ENCODE assay signal across 15 mouse cellular contexts in the genomic region with DNA sequence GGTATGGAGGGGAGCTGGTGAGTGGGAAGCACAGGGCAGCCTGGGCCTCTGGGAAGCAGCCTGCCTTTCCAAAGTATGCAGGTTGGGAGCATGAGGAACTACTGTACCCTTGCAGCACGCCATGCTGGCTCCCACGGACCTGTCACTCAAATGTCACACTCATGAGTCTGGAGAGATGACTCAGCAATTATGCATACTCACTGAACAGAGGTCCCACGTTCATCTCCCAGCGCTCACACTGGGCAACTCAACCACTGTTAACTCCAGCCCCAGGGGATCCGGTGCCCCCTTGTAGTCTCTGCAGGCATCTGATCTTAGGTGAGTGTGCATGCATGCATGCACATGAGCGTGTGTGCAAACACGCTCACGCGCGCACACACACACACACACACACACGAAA. TPM values are rescaled to one million over a fixed set of nuclear protein-coding genes. Genes with fewer than 3 reads are reported as not detected.
DNase-seq lines count a peak whose midpoint lies in the region; ATAC-seq and TF ChIP-seq lines count a peak whose summit lies in the region.
"Had no signal": no experiment of that assay in that cellular context is flagged by ENCODE, and none has a peak within 500 bp of the region (broad histone marks: within the 10 kb centered on the region; RNA-seq: fewer than 3 reads in every experiment).

No protein-coding gene starts in this region.

- H3K27me3 ChIP-seq in heart, embryonic 14.5 days (ENCODE audit: control insufficient read depth, insufficient read depth, low read length) = no peaks in the 10 kb centered on the region
- H3K27me3 ChIP-seq in liver, postnatal 0 days (ENCODE audit: insufficient read depth, low read length) = no peaks in the 10 kb centered on the region
- no peaks in the 10 kb centered on the region for H3K27me3 ChIP-seq in hindbrain, embryonic 11.5 days (ENCODE audit: control insufficient read depth, insufficient read depth, low read length)
- H3K27me3 ChIP-seq: forebrain, embryonic 13.5 days; midbrain, embryonic 13.5 days had no signal

- peak overlapping the region; percentile 30 to 70; a peak in 1 of 4 replicates for H3K27ac ChIP-seq in heart, embryonic 14.5 days (replicated peaks in 1 of 2; ENCODE audit: control insufficient read depth in 1 of 2, insufficient read depth in 1 of 2, low read depth in 2 of 2, low read length in 2 of 2)
- H3K27ac ChIP-seq in liver, postnatal 0 days (ENCODE audit: low read depth) = 0 out of 2 replicates have a peak overlapping the region, but pooled peaks have one; percentile 22
- H3K27ac ChIP-seq in hindbrain, embryonic 11.5 days (ENCODE audit: low read depth, low read length) = no peak overlapping the region
- H3K27ac ChIP-seq: forebrain, embryonic 13.5 days; limb, embryonic 10.5 days; midbrain, embryonic 13.5 days had no signal

- H3K36me3 ChIP-seq in heart, embryonic 14.5 days (ENCODE audit: control insufficient read depth, insufficient read depth, low read length) = no peaks in the 10 kb centered on the region
- no peaks in the 10 kb centered on the region for H3K36me3 ChIP-seq in liver, postnatal 0 days (replicated peaks; ENCODE audit: insufficient read depth, low read length)
- no peaks in the 10 kb centered on the region for H3K36me3 ChIP-seq in hindbrain, embryonic 11.5 days (ENCODE audit: control insufficient read depth, insufficient read depth, low read length)
- H3K36me3 ChIP-seq: limb, embryonic 10.5 days; midbrain, embryonic 13.5 days had no signal

- ATAC-seq in heart, embryonic 14.5 days (ENCODE audit: insufficient number of reproducible peaks, insufficient read depth, low FRiP score, low read depth) = no peak
- no peak for ATAC-seq in liver, postnatal 0 days
- no peak for ATAC-seq in hindbrain, embryonic 11.5 days (ENCODE audit: low FRiP score)
- ATAC-seq: forebrain, embryonic 13.5 days; midbrain, embryonic 13.5 days had no signal

- no peaks in the 10 kb centered on the region for H3K9me3 ChIP-seq in heart, embryonic 14.5 days (ENCODE audit: control insufficient read depth, low read length)
- H3K9me3 ChIP-seq in liver, postnatal 0 days (ENCODE audit: low read length) = no peaks in the 10 kb centered on the region
- H3K9me3 ChIP-seq in hindbrain, embryonic 11.5 days (ENCODE audit: control insufficient read depth, low read length) = no peaks in the 10 kb centered on the region
- H3K9me3 ChIP-seq: forebrain, embryonic 13.5 days; limb, embryonic 10.5 days; midbrain, embryonic 13.5 days had no signal

- DNase-seq in heart, postnatal 25 days (ENCODE audit: low spot score) = no peak
- peak; percentile 11 for DNase-seq in 3T3-L1 (ENCODE audit: low read depth, low spot score)
- peak; percentile 56 for DNase-seq in brain, adult 2 months (ENCODE audit: low read depth, low spot score)
- DNase-seq in liver, postnatal 0 days = no peak
- DNase-seq in hindbrain, embryonic 11.5 days (ENCODE audit: low spot score) = no peak
- DNase-seq in gastrocnemius, adult 8-10 months (ENCODE audit: low spot score in 2 of 2) = no peak
- no peak for DNase-seq in lung, postnatal 36 days
- DNase-seq: cerebellum, postnatal 10 days; gastrocnemius, postnatal 14 days; right cerebral cortex, postnatal 14 days; thymus, postnatal 36 days had no signal

- intact Hi-C loops in heart, postnatal 25 days (cut with DNase I) = no loop called here

- no peak overlapping the region for H3K4me3 ChIP-seq in heart, embryonic 14.5 days (ENCODE audit: control insufficient read depth in 1 of 2, insufficient read depth in 1 of 2, low read depth in 1 of 2, low read length in 2 of 2)
- no peak overlapping the region for H3K4me3 ChIP-seq in liver, postnatal 0 days (ENCODE audit: low read depth, low read length)
- H3K4me3 ChIP-seq in hindbrain, embryonic 11.5 days (ENCODE audit: low read depth, low read length) = no peak overlapping the region
- H3K4me3 ChIP-seq: forebrain, embryonic 13.5 days; limb, embryonic 10.5 days; midbrain, embryonic 13.5 days had no signal

- H3K4me1 ChIP-seq in heart, embryonic 14.5 days (ENCODE audit: control insufficient read depth in 2 of 2, insufficient read depth in 2 of 2, low read length in 2 of 2) = peaks cover 39 to 58% of the 10 kb centered on the region in 2 experiments
- H3K4me1 ChIP-seq in liver, postnatal 0 days (ENCODE audit: insufficient read depth) = peaks cover 35% of the 10 kb centered on the region
- H3K4me1 ChIP-seq in hindbrain, embryonic 11.5 days (replicated peaks; ENCODE audit: control insufficient read depth, insufficient read depth, low read length) = no peaks in the 10 kb centered on the region

- no peak for TF ChIP-seq EP300 in liver, postnatal 0 days (IDR thresholded peaks at IDR 0.05; ENCODE audit: low read depth)

- WGBS in heart, embryonic 14.5 days = 78% methylated on average over 11 of the region's 11 CpGs
- WGBS in liver, postnatal 0 days (ENCODE audit: insufficient replicate concordance) = 61% methylated on average over 11 of the region's 11 CpGs
- 90% methylated on average over 11 of the region's 11 CpGs for WGBS in hindbrain, embryonic 11.5 days

- H3K4me2 ChIP-seq in heart, embryonic 14.5 days (ENCODE audit: low read length) = no peak overlapping the region
- no peak overlapping the region for H3K4me2 ChIP-seq in liver, postnatal 0 days (ENCODE audit: low read depth, low read length)
- H3K4me2 ChIP-seq in hindbrain, embryonic 11.5 days (replicated peaks; ENCODE audit: low read depth, low read length) = no peak overlapping the region
- H3K4me2 ChIP-seq: forebrain, embryonic 13.5 days; midbrain, embryonic 13.5 days had no signal

- no peak overlapping the region for H3K9ac ChIP-seq in heart, embryonic 14.5 days (ENCODE audit: low read length)
- H3K9ac ChIP-seq in liver, postnatal 0 days (replicated peaks) = no peak overlapping the region
- no peak overlapping the region for H3K9ac ChIP-seq in hindbrain, embryonic 11.5 days (ENCODE audit: low read depth, low read length)
- H3K9ac ChIP-seq: forebrain, embryonic 13.5 days; midbrain, embryonic 13.5 days had no signal

- TF ChIP-seq CTCF in liver, postnatal 0 days (IDR thresholded peaks at IDR 0.05; ENCODE audit: low read depth) = no peak

RNA-seq across cellular contexts. Expression of gene Tmem51, which starts 29.5 kb away (rescaled TPM):
- polyA plus RNA-seq in heart, embryonic 14.5 days (2014; fragmentation: Nextera tagmentation; extraction: Ambion mirVana) = 35.6 and 36.4 TPM in 2 replicates
- 1 to 10 TPM; 7.3 to 8.6 TPM for total RNA-seq in heart, postnatal 25 days (2021)
- 13.7 and 15.7 TPM in 2 replicates for polyA plus RNA-seq in liver, postnatal 0 days (2015; fragmentation: Nextera tagmentation; extraction: Ambion mirVana)
- 7.3 and 8.1 TPM in 2 replicates for polyA plus RNA-seq in hindbrain, embryonic 11.5 days (2014; fragmentation: Nextera tagmentation; extraction: Ambion mirVana)
- under 1 TPM; 0.22 to 0.86 (median 0.72) TPM for total RNA-seq in gastrocnemius, adult 8-10 months (2022)

RNA-seq across cellular contexts. Expression of gene Fhad1, which starts 39.7 kb away (rescaled TPM):
- polyA plus RNA-seq in heart, embryonic 14.5 days (2014; fragmentation: Nextera tagmentation; extraction: Ambion mirVana) = 2.5 and 3.3 TPM in 2 replicates
- under 1 TPM; 0.05 to 0.31 TPM for total RNA-seq in heart, postnatal 25 days (2021)
- 0.71 and 1.0 TPM in 2 replicates for polyA plus RNA-seq in liver, postnatal 0 days (2015; fragmentation: Nextera tagmentation; extraction: Ambion mirVana)
- polyA plus RNA-seq in hindbrain, embryonic 11.5 days (2014; fragmentation: Nextera tagmentation; extraction: Ambion mirVana) = 3.5 and 4.0 TPM in 2 replicates
- total RNA-seq in gastrocnemius, adult 8-10 months (2022) = not detected

Comparison
In these comparisons a context has a peak if more than half of its experiments do, and no peak if none do; other contexts are left out.
1. DNase-seq: peak in 3T3-L1 (single experiment) and brain, adult 2 months (single experiment); none in heart, postnatal 25 days (single experiment), liver, postnatal 0 days (single experiment), hindbrain, embryonic 11.5 days (single experiment), gastrocnemius, adult 8-10 months (0 of 2) and lung, postnatal 36 days (single experiment).